Mouse (Mus musculus): ENCODE results near the gene Atg3. TPM values are rescaled to one million over a fixed set of nuclear protein-coding genes. Genes with fewer than 3 reads are reported as not detected.
A peak's percentile ranks its signal among the peaks of the same experiment; 100 is the strongest.

Atg3 gene
- polyA plus RNA-seq (2012; rRNA removed): 18.5 and 28.1 TPM in 2 replicates

GRCm38 (mm10) chr16:45158522-45159388 is at the start of gene Atg3, which contains the start of gene Slc35a5:
Atg3 (plus strand) TSS chr16:45158785.
Slc35a5 (minus strand) TSS chr16:45158706.
- Histone ChIP-seq H3K4me1 (ENCODE audit: control insufficient read depth, insufficient read depth, low read length) (peaks cover 12% of the 10 kb centered on the region), H3K4me3 (replicated peaks; ENCODE audit: extremely low read depth, low read depth, low read length) (peak within 1 kb of the TSS; percentile 96)
- peak; percentile 92 for DNase-seq
- under 1% methylated on average over 64 of the region's 64 CpGs for WGBS
- TF ChIP-seq POLR2A (IDR thresholded peaks at IDR 0.05; ENCODE audit: borderline replicate concordance, extremely low read depth, low read depth, low read length): peak; percentile 67; the same call in 1 of the 2 replicates
- TF ChIP-seq CTCF (IDR thresholded peaks at IDR 0.05; ENCODE audit: insufficient read depth, low read length): no peak

- Histone ChIP-seq H3K4me1 (ENCODE audit: control insufficient read depth, insufficient read depth, low read length) (no peaks in the 10 kb centered on the region), H3K4me3 (replicated peaks; ENCODE audit: extremely low read depth, low read depth, low read length) (no peak overlapping the region)
- WGBS: 20% methylated on average over 4 of the region's 4 CpGs
- DNase-seq: no peak
- TF ChIP-seq CTCF (IDR thresholded peaks at IDR 0.05; ENCODE audit: insufficient read depth, low read length) (no peak), POLR2A (IDR thresholded peaks at IDR 0.05; ENCODE audit: borderline replicate concordance, extremely low read depth, low read depth, low read length) (no peak)
Measured at GRCm38 (mm10) chr16:45110498-45110897, 48.1 kb upstream of the Atg3 start.

- Histone ChIP-seq H3K4me3 (replicated peaks; ENCODE audit: extremely low read depth, low read depth, low read length) (no peak overlapping the region), H3K4me1 (ENCODE audit: control insufficient read depth, insufficient read depth, low read length) (no peaks in the 10 kb centered on the region)
- 91% methylated on average over 3 of the region's 3 CpGs for WGBS
- TF ChIP-seq CTCF (IDR thresholded peaks at IDR 0.05; ENCODE audit: insufficient read depth, low read length) (no peak), POLR2A (IDR thresholded peaks at IDR 0.05; ENCODE audit: borderline replicate concordance, extremely low read depth, low read depth, low read length) (no peak)
- no peak for DNase-seq
Measured at GRCm38 (mm10) chr16:45117200-45117599, 41.4 kb upstream of the Atg3 start.

GRCm38 (mm10) chr16:45118760-45119159 is 39.8 kb upstream of the Atg3 start:
- no peaks in the 10 kb centered on the region for H3K4me1 ChIP-seq (ENCODE audit: control insufficient read depth, insufficient read depth, low read length)
- no peak overlapping the region for H3K4me3 ChIP-seq (replicated peaks; ENCODE audit: extremely low read depth, low read depth, low read length)
- 62% methylated on average over 3 of the region's 3 CpGs for WGBS
- TF ChIP-seq POLR2A (IDR thresholded peaks at IDR 0.05; ENCODE audit: borderline replicate concordance, extremely low read depth, low read depth, low read length) (no peak), CTCF (IDR thresholded peaks at IDR 0.05; ENCODE audit: insufficient read depth, low read length) (no peak)
- no peak for DNase-seq

- peak; percentile 26 for DNase-seq
- WGBS: 43% methylated on average over 5 of the region's 5 CpGs
Measured at GRCm38 (mm10) chr16:45120844-45121425, 37.6 kb upstream of the Atg3 start.

GRCm38 (mm10) chr16:45122571-45122970 is 36.0 kb upstream of the Atg3 start:
- TF ChIP-seq POLR2A (IDR thresholded peaks at IDR 0.05; ENCODE audit: borderline replicate concordance, extremely low read depth, low read depth, low read length) (no peak), CTCF (IDR thresholded peaks at IDR 0.05; ENCODE audit: insufficient read depth, low read length) (no peak)
- no peak for DNase-seq
- WGBS: 71% methylated on average over 5 of the region's 5 CpGs
- Histone ChIP-seq H3K4me1 (ENCODE audit: control insufficient read depth, insufficient read depth, low read length) (no peaks in the 10 kb centered on the region), H3K4me3 (replicated peaks; ENCODE audit: extremely low read depth, low read depth, low read length) (no peak overlapping the region)

More at GRCm38 (mm10) chr16:45120844-45121425, 37.6 kb upstream of the Atg3 start:
- Histone ChIP-seq H3K4me3 (replicated peaks; ENCODE audit: extremely low read depth, low read depth, low read length) (no peak overlapping the region), H3K4me1 (ENCODE audit: control insufficient read depth, insufficient read depth, low read length) (no peaks in the 10 kb centered on the region)
- TF ChIP-seq POLR2A (IDR thresholded peaks at IDR 0.05; ENCODE audit: borderline replicate concordance, extremely low read depth, low read depth, low read length): no peak

- 46% methylated on average over 9 of the region's 9 CpGs for WGBS
- TF ChIP-seq CTCF (IDR thresholded peaks at IDR 0.05; ENCODE audit: insufficient read depth, low read length) (no peak), POLR2A (IDR thresholded peaks at IDR 0.05; ENCODE audit: borderline replicate concordance, extremely low read depth, low read depth, low read length) (no peak)
- Histone ChIP-seq H3K4me3 (replicated peaks; ENCODE audit: extremely low read depth, low read depth, low read length) (no peak overlapping the region), H3K4me1 (ENCODE audit: control insufficient read depth, insufficient read depth, low read length) (no peaks in the 10 kb centered on the region)
- no peak for DNase-seq
Measured at GRCm38 (mm10) chr16:45124230-45125203, 34.1 kb upstream of the Atg3 start.

GRCm38 (mm10) chr16:45127936-45128710 is 30.5 kb upstream of the Atg3 start:
- Histone ChIP-seq H3K4me1 (ENCODE audit: control insufficient read depth, insufficient read depth, low read length) (no peaks in the 10 kb centered on the region), H3K4me3 (replicated peaks; ENCODE audit: extremely low read depth, low read depth, low read length) (no peak overlapping the region)
- 82% methylated on average over 2 of the region's 2 CpGs for WGBS
- TF ChIP-seq CTCF (IDR thresholded peaks at IDR 0.05; ENCODE audit: insufficient read depth, low read length): no peak
- TF ChIP-seq POLR2A (IDR thresholded peaks at IDR 0.05; ENCODE audit: borderline replicate concordance, extremely low read depth, low read depth, low read length): no peak
- DNase-seq: no peak
